Mouse (Mus musculus): ENCODE results near the gene Iqcj. TPM values are rescaled to one million over a fixed set of nuclear protein-coding genes. Genes with fewer than 3 reads are reported as not detected.

The Iqcj gene
- total and polyA plus RNA-seq, 3 experiments: 0.16 TPM; not detected in 2

DNA sequence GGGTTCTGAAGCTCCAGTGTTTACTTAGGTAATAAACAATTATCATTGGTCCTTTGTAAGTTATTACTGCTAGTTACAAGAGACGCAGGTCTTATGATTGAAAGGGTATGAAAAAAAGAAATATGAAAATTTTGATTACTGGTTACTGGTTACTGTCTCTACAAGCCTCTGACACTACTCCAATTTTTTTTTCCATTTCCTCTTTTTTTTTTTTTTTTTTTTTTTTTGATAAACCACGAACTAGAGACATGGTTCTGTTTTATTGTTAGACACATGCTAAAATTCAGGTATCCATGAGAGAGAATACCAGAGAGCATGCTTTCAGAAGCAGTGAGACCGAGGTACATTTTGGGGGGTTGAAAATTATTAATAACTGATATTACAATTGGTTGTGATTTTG is 43.8 kb downstream of the Iqcj start:
- H3K4me3 ChIP-seq (ENCODE audit: low read depth, low read length): no peak overlapping the region
- TF ChIP-seq TAL1 (conservative IDR thresholded peaks at IDR 0.05; ENCODE audit: low read depth, low read length) (no peak), GATA1 (IDR thresholded peaks at IDR 0.05; ENCODE audit: borderline replicate concordance, low read length) (no peak), CTCF (IDR thresholded peaks at IDR 0.05; ENCODE audit: low read depth, low read length) (no peak), POLR2AphosphoS5 (IDR thresholded peaks at IDR 0.05; ENCODE audit: insufficient replicate concordance, low read depth, low read length) (no peak), GATA2 (IDR thresholded peaks at IDR 0.05; ENCODE audit: borderline replicate concordance, low read depth, low read length) (no peak)
- no peak for DNase-seq (ENCODE audit: low spot score)

DNA sequence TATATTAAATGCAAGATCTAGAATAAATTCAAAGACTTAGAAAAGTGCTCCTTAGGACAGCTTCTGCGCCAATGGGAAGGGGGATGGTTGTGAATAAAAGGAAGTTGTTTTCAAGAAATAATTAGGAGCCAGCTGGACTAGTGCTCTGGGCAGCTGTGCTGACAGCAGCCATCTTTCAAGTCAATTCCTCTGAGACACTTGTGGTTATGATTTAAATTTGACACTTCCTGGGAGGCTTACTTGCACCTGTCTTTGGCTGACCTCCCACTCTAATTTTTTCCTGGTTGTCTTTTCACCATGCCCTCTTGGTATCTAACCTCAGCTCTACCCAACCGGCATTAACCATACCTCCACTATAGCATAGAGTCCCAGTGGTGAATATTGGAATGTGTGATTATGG is 55.0 kb downstream of the Iqcj start:
- Histone ChIP-seq H3K36me3 (replicated peaks) (no peaks in the 10 kb centered on the region), H3K4me1 (ENCODE audit: insufficient read depth, low read depth, low read length) (no peaks in the 10 kb centered on the region), H3K27me3 (ENCODE audit: insufficient read depth, low read length) (no peaks in the 10 kb centered on the region), H3K9me3 (replicated peaks) (peaks cover 3% of the 10 kb centered on the region; the same call in 1 of the 2 replicates), H3K4me3 (ENCODE audit: low read depth, low read length) (no peak overlapping the region)
- DNase-seq (ENCODE audit: low spot score) (no peak), ATAC-seq (ENCODE audit: extremely low read depth, insufficient number of reproducible peaks, low FRiP score, poor library complexity, severe bottlenecking) (no peak)
- TF ChIP-seq POLR2AphosphoS5 (IDR thresholded peaks at IDR 0.05; ENCODE audit: insufficient replicate concordance, low read depth, low read length) (no peak), CTCF (IDR thresholded peaks at IDR 0.05; ENCODE audit: low read depth, low read length) (no peak), TAL1 (conservative IDR thresholded peaks at IDR 0.05; ENCODE audit: low read depth, low read length) (no peak), GATA2 (IDR thresholded peaks at IDR 0.05; ENCODE audit: borderline replicate concordance, low read depth, low read length) (no peak), GATA1 (IDR thresholded peaks at IDR 0.05; ENCODE audit: borderline replicate concordance, low read length) (no peak)

More for the DNA sequence above, 43.8 kb downstream of the Iqcj start:
- Histone ChIP-seq H3K4me1 (ENCODE audit: insufficient read depth, low read depth, low read length) (no peaks in the 10 kb centered on the region), H3K27me3 (ENCODE audit: insufficient read depth, low read length) (no peaks in the 10 kb centered on the region), H3K9me3 (replicated peaks) (peaks cover 2% of the 10 kb centered on the region; the same call in 1 of the 2 replicates), H3K36me3 (replicated peaks) (no peaks in the 10 kb centered on the region)
- ATAC-seq (ENCODE audit: extremely low read depth, insufficient number of reproducible peaks, low FRiP score, poor library complexity, severe bottlenecking): no peak

DNA sequence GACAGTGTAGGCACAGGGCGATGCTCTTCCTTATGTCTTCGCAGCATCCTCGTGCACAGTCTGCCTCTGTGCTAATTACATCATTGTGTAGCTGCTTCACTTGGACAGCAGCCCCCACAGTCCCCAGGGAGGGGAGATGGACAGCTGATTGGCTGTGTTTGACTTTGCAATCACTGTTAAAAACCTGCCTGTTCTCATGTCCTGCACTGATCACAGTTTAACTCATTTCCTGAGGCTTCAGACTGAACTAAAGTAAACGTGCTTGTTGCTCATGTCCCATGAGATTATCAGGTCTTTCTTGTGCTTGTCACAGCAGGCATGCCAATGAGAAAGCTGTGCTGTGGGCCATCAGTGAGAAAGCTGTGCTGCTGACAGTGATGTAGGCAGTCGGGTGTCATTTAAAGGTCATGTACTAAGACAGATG is 60.5 kb downstream of the Iqcj start:
- Histone ChIP-seq H3K9me3 (replicated peaks) (peaks cover 9% of the 10 kb centered on the region), H3K4me3 (ENCODE audit: low read depth, low read length) (no peak overlapping the region), H3K36me3 (replicated peaks) (no peaks in the 10 kb centered on the region), H3K27me3 (ENCODE audit: insufficient read depth, low read length) (no peaks in the 10 kb centered on the region), H3K4me1 (ENCODE audit: insufficient read depth, low read depth, low read length) (no peaks in the 10 kb centered on the region)
- DNase-seq (ENCODE audit: low spot score) (no peak), ATAC-seq (ENCODE audit: extremely low read depth, insufficient number of reproducible peaks, low FRiP score, poor library complexity, severe bottlenecking) (no peak)
- TF ChIP-seq TAL1 (conservative IDR thresholded peaks at IDR 0.05; ENCODE audit: low read depth, low read length): no peak
- no peak for TF ChIP-seq GATA2 (IDR thresholded peaks at IDR 0.05; ENCODE audit: borderline replicate concordance, low read depth, low read length)
- TF ChIP-seq POLR2AphosphoS5 (IDR thresholded peaks at IDR 0.05; ENCODE audit: insufficient replicate concordance, low read depth, low read length): no peak
- TF ChIP-seq CTCF (IDR thresholded peaks at IDR 0.05; ENCODE audit: low read depth, low read length): no peak
- no peak for TF ChIP-seq GATA1 (IDR thresholded peaks at IDR 0.05; ENCODE audit: borderline replicate concordance, low read length)

DNA sequence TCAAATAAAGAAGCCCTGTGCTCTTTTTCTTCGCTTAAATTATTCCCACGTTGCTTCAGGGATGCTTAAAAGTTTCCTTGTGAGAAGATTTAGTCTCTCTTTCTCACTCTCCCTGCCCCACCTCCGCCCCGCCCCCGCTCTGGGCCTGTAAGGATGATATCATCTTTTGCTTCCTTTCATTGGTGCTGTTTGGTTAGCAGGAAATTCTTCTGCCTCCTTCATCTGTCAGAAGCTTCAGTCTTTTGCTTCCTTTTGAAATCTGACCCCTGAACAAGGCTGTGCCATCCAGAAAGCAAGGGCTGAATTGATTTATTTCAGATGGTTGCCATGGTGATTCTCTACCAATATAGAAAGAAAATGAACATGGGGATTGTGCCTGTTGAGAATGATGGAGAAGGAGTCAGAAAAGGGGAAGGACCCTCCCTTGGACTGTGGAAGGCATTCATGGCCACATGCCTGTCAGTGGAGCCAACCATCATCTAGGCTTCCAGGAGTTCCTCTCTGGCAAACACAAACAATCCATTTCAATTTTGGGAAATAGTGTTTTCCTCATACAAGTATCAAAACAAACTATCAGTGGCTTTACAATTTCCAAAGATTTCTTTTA is 62.5 kb downstream of the Iqcj start:
- Histone ChIP-seq H3K27me3 (ENCODE audit: insufficient read depth, low read length) (no peaks in the 10 kb centered on the region), H3K36me3 (replicated peaks) (no peaks in the 10 kb centered on the region), H3K9me3 (replicated peaks) (peaks cover 12% of the 10 kb centered on the region), H3K4me3 (ENCODE audit: low read depth, low read length) (no peak overlapping the region), H3K4me1 (ENCODE audit: insufficient read depth, low read depth, low read length) (no peaks in the 10 kb centered on the region)
- DNase-seq (ENCODE audit: low spot score) (no peak), ATAC-seq (ENCODE audit: extremely low read depth, insufficient number of reproducible peaks, low FRiP score, poor library complexity, severe bottlenecking) (no peak)
- TF ChIP-seq POLR2AphosphoS5 (IDR thresholded peaks at IDR 0.05; ENCODE audit: insufficient replicate concordance, low read depth, low read length) (no peak), GATA2 (IDR thresholded peaks at IDR 0.05; ENCODE audit: borderline replicate concordance, low read depth, low read length) (no peak), TAL1 (conservative IDR thresholded peaks at IDR 0.05; ENCODE audit: low read depth, low read length) (no peak), CTCF (IDR thresholded peaks at IDR 0.05; ENCODE audit: low read depth, low read length) (no peak), GATA1 (IDR thresholded peaks at IDR 0.05; ENCODE audit: borderline replicate concordance, low read length) (no peak)

DNA sequence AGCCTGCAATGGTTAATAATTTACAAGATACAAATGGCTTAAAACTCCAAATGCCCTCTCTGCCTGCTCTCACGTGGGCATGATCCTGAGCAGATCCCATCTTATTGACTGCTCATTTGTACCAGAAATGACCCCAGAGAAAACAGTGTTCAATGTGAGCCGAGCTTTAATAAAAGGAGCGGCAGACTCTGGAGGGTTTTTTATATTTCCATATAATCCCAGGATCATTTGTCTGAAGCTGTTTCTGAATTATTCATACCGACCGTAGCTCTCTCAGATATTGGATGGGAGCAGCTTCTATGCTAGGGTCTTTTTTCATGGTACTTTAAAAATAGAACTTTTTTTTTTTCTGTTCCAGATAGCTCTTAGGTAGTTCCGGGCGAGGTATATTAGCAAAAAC is 67.7 kb downstream of the Iqcj start:
- Histone ChIP-seq H3K36me3 (replicated peaks) (no peaks in the 10 kb centered on the region), H3K27me3 (ENCODE audit: insufficient read depth, low read length) (no peaks in the 10 kb centered on the region), H3K9me3 (replicated peaks) (peaks cover 4% of the 10 kb centered on the region; the same call in 1 of the 2 replicates), H3K4me3 (ENCODE audit: low read depth, low read length) (no peak overlapping the region), H3K4me1 (ENCODE audit: insufficient read depth, low read depth, low read length) (no peaks in the 10 kb centered on the region)
- no peak for DNase-seq (ENCODE audit: low spot score)
- no peak for ATAC-seq (ENCODE audit: extremely low read depth, insufficient number of reproducible peaks, low FRiP score, poor library complexity, severe bottlenecking)
- TF ChIP-seq GATA1 (IDR thresholded peaks at IDR 0.05; ENCODE audit: borderline replicate concordance, low read length) (no peak), GATA2 (IDR thresholded peaks at IDR 0.05; ENCODE audit: borderline replicate concordance, low read depth, low read length) (no peak), TAL1 (conservative IDR thresholded peaks at IDR 0.05; ENCODE audit: low read depth, low read length) (no peak), CTCF (IDR thresholded peaks at IDR 0.05; ENCODE audit: low read depth, low read length) (no peak), POLR2AphosphoS5 (IDR thresholded peaks at IDR 0.05; ENCODE audit: insufficient replicate concordance, low read depth, low read length) (no peak)

DNA sequence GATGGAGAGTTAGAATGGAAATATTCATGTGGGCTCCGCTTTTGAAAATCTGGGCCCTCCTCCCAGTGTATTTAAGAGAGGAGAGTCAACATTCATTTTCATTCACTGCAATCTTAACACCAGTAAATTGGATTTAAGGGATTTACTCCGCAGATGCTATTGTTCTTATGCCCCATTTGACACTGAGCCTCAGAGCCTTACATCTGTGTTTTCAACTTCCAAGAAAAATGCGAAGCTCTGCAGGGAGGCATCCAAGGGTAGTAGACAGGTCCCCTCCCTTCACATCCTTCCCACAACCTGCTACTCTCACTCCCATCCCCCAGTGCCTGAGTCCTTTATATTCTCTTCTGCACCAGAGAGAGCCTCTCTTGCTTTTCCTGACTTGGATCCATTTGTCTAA is 68.1 kb downstream of the Iqcj start:
- Histone ChIP-seq H3K4me1 (ENCODE audit: insufficient read depth, low read depth, low read length) (no peaks in the 10 kb centered on the region), H3K27me3 (ENCODE audit: insufficient read depth, low read length) (no peaks in the 10 kb centered on the region), H3K4me3 (ENCODE audit: low read depth, low read length) (no peak overlapping the region), H3K36me3 (replicated peaks) (no peaks in the 10 kb centered on the region), H3K9me3 (replicated peaks) (peaks cover 4% of the 10 kb centered on the region; the same call in 1 of the 2 replicates)
- TF ChIP-seq GATA1 (IDR thresholded peaks at IDR 0.05; ENCODE audit: borderline replicate concordance, low read length): no peak
- no peak for TF ChIP-seq POLR2AphosphoS5 (IDR thresholded peaks at IDR 0.05; ENCODE audit: insufficient replicate concordance, low read depth, low read length)
- no peak for TF ChIP-seq GATA2 (IDR thresholded peaks at IDR 0.05; ENCODE audit: borderline replicate concordance, low read depth, low read length)
- no peak for TF ChIP-seq CTCF (IDR thresholded peaks at IDR 0.05; ENCODE audit: low read depth, low read length)
- no peak for TF ChIP-seq TAL1 (conservative IDR thresholded peaks at IDR 0.05; ENCODE audit: low read depth, low read length)
- DNase-seq (ENCODE audit: low spot score): no peak
- ATAC-seq (ENCODE audit: extremely low read depth, insufficient number of reproducible peaks, low FRiP score, poor library complexity, severe bottlenecking): no peak

Data from G1E (cell line).